Mouse (Mus musculus) activated CD4-positive, CD25-positive, alpha-beta regulatory T cell, adult 4 months (primary cell): ENCODE measurements at regions not wholly inside any gene's neighbourhood (a gene's known extent, or its start where the extent isn't known, plus 50 kb on each side); places are given as distances from the start of the nearest gene placed in this dataset.

Source experiments
- ATAC-seq: one replicate; pipeline ENCODE4 v1.8.0; 2017

- ATAC-seq: no peak
These were observed 330.1 kb downstream of the H2al1j start for GRCm38 (mm10) chrX:11657606-11658254.

DNA sequence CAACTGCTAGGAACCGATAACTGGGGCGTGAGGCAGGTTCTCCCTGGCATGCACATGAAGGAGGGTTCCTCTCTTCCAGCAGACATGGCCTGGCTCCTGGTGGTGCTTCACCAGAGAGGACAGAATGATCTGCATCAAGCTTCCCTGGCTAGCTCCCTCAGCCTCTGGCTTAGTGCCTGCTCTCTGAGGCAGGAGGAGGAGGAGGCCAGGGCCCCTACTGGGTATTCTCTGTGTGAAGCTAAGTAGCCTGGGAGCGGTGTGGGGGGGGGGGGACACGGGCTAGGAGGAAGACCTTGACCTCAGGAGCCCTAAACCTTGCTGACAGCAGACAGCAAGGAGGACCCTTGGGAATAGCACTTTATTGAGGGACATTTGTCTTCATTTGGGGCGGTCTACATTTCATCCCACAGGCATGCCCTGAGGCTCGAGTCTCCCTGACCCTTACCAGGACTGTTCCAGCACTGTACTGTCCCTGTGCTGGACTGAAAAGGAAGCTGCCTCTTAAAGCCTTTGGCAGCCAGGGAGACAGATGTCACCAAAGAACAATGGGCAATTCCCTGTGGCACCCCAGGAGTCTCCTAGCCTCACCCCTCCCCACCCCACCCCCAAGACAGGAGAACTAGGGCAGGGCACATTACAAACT, 335.7 kb downstream of the H2al1j start:
- no peak for ATAC-seq

DNA sequence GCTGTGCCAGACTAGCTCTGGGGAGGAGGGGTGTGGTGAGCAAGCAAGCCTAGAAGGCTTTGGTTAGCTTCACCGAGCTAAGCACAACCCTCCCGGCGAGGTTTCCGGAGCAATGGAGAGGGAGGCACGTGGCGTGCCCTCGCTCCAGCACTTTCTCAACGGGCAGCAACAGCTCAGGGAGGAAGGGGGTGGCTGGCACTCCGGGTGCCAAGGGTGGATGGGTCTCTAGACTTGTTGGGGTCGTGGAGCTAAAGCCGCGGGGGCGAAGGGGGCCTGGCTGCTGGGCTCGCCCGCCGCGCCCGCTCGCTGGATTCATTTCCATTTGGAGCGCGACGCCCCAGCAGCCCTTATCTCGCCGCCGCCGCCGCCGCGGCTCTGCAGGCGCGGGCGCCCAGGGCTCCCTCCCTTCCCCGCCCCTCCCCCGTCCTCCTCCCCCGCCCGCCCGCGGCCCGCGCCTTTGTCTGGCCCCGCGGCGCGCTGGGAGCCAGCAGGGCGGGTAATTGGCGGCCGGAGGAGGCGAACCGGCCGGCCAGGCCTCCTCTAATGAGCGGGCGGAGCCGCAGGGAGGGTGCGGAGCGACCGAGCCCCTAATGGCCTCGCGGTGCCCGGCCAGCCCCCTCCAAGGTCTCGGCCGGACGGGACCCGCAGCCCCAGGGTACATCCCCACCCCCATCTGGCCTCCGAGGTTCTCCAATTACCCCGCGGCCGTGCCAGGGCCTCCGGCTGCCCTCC, 336.9 kb downstream of the H2al1j start:
- ATAC-seq: peak; percentile 51

DNA sequence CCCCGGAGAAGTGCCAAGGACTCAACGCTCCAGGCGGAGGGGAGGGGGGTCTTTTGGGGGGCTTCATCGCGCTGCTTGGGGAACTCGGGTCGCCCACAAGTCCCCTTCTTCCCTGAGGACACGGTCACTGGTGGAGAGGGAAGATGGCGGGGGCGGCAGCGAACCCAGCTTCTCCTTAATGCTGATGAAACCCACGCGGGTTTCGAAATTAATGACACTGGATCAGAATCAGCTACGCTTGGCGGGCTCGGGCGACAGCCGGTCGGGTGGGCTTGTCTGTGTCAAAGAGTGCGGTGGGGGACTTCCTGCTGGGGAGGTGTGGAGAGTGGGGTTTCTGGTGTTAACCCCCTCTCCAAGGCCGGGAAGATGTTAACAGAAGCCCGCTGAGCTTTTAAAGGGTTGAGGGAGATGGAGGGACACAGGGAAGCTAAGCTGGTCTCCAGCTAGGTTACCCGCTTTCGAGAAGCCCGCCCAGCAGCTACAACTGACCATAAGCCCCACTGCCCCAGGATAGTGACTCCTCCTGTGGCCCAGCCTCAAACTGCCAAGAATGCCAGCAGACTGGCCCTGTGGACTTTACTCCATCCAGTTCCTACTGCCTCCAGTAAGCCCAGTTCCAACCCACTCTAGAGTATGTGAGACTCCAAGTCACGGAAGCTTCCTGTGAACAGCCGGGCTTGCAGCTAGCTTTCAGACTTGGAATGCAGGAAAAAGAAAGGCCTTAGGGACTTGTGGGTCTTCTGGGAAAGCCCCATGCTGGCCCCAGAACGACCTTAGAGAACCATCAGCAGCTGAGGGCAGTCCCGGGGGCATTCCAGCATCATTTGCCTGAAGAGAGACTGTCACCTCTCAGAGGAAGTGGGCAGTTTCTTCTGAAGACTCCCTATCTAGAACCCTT, 337.7 kb downstream of the H2al1j start:
- peak; percentile 22 for ATAC-seq

DNA sequence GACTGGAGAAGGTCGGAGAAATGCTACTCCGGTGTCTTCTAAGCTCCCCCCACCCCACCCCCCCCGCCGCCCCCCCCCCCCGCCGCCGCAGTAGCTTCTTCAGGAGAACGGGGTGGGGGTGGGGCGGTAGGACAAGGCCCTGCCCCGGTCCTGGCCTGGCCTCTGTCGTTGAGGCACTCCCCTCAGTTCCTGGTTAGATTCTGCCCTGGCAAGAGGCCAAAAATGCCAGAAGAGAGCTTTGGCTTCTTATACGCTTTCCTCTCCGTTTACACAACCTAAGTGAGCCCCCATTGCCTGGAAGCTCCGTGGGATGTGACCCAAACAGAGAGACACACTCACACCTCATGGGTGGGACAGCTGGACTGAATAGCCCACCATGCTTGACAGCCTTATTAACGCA, 338.9 kb downstream of the H2al1j start:
- ATAC-seq: no peak

GRCm38 (mm10) chrX:11671805-11672204, 344.2 kb downstream of the H2al1j start:
- no peak for ATAC-seq

DNA sequence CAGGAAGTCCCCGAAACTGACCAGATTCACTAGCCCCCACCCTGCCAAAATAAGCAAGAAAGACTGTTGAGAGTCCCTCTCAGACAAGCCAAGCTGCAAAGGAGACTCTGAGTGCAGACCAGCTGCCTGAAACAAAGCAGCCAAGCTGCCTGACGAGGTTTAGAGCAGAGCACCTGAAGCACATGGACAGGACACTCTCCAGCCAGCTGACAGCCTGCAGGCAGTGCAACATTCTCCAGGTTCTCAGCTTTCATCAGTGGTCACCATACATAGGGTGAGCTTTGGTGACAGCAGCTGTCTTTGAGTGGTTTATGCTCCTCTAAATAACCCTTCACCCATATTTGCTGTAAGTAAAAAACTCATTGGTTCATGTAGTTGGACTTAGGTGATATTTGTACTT, 350.5 kb downstream of the H2al1j start:
- no peak for ATAC-seq

DNA sequence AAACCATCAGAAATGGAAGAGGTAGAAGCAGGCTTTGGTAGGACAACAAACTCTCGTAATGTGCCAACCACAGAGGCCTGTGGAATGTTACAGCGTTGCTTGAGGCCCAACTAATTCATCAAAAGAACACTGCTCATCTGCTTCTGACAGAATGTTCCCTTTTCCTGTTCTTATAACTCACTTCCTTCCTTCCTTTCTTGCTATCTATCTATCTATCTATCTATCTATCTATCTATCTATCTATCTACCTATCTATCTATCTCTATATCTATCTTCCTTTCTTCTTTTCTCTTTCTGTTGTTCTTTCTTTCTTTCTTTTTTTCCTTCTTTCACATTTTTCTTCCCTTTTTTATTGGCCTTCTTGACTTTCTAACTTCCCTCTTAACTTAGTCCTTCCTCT, 353.7 kb downstream of the H2al1j start:
- ATAC-seq: no peak

DNA sequence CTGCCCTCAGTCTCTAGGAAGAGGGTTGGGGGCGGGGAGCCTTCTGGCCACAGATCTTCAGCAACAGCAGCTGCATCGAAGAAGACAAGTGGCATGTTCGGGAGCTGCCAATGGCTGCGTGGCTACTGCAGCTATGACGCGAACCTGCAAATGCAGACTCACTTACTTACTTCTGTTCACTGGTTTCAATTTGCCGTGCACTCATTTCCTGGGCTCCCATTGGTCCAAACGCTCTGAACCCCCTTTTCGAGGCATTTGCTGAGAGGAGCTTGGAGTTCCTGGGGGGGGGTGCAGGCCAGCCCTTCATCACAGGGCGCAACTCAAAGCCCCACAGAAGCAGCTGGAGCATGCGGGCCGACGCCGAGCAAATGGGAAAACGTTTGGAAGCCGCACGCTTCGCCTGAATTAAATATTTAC, 362.4 kb downstream of the H2al1j start:
- ATAC-seq: no peak

DNA sequence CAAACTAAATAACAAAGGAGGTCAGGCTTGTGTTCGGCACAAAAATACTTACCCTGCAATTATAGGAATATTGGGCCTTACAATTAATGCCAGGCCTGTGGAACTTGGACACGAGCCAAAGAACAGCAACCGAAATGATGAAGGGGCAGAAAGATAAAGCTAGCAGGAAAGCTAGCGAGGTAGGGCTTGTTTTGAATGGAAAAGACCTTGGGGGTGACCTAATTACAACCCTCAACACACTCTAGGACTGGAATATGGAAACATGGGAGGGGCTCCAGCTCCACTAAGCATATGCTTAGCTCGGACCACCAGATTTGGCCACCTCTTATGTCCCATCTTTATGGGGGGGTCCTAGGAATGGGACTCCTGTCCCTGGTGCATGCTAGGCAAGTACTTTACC, 362.8 kb downstream of the H2al1j start:
- ATAC-seq: no peak

GRCm38 (mm10) chrX:11691019-11691418, 363.4 kb downstream of the H2al1j start:
- no peak for ATAC-seq

GRCm38 (mm10) chrX:11696565-11696964, 368.9 kb downstream of the H2al1j start:
- ATAC-seq: no peak

- ATAC-seq: no peak
These were observed 373.5 kb downstream of the H2al1j start for GRCm38 (mm10) chrX:11701095-11701494.

GRCm38 (mm10) chrX:11705851-11706557, 378.4 kb downstream of the H2al1j start:
- ATAC-seq: no peak

DNA sequence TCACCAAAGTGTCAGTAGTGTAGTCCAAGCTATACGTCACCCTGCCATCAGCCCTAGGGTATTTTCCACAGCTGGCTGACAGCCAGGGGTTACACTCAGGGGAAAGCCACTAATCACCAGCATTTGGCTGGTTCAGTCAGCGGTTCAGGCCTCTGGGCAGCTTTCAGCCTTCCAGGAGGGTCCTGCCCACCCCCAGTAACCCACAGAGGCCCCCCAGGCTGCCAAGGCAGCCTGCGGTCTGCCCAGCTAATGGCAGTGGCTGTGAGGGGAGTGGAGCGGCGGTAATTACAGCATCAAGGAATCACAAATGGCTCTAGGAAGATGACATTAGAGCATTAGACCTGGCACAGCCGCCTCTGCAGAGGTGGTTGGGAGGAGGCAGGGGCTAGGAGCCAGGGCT, 379.7 kb downstream of the H2al1j start:
- no peak for ATAC-seq

DNA sequence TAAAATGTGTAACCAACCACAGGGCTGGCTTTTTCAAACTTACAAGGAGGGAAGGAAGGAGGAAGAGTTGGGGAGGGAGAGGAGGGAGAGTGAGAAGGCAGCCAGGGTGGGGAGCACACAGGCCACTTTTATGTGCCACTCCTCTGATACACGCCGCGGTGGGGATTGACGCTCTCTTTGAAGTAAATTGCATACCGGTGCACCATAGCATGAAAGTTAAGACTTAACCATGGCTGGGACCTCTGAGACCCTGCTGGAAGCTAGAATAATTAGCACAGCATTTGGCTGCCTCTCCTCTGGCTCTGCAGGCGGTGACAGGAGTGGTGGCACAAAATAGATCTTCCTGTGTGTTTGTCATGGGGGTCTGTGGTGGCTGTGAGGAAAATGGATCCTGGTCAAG, 380.7 kb downstream of the H2al1j start:
- ATAC-seq: no peak

DNA sequence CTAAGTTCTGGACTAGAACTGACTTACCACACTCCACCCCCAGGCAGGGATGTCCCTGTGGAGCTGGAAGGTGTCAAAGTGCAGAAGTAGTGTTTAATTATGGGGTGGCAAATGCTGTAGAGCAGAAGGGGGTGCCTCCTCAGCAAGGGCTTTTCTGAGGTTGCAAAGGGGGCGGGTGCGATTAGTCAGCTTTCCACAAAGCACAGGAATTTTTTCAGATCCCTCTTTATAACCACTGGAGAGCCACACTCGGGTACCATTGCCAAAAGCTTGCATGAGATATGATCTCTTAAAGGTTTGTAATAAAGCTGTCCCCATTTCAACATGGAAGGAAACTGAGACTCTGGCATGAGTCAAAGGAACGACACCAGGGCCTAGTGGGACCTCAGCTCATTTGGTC, 381.7 kb downstream of the H2al1j start:
- ATAC-seq: no peak

GRCm38 (mm10) chrX:11713423-11713822, 385.8 kb downstream of the H2al1j start:
- ATAC-seq: no peak

GRCm38 (mm10) chrX:11716773-11717172, 389.2 kb downstream of the H2al1j start:
- no peak for ATAC-seq

DNA sequence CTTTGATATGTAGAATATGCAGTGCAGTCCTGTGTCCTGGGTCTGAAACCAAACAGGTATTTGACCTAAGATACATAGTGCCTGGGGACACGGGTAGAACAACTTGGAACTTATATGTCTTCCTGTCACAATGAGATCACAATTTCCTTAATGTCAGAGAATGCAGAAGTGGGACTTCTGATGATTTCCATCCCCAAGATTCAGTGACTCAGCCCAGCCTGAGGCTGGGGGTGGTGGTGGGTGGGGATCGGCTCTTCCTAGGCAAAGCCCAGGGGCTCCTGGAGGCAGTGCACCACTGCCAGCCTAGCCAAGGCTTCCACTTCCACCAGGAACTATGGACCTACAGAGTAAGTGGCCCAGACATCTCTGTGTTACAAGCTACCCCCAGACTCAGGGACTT, 391.2 kb downstream of the H2al1j start:
- no peak for ATAC-seq

DNA sequence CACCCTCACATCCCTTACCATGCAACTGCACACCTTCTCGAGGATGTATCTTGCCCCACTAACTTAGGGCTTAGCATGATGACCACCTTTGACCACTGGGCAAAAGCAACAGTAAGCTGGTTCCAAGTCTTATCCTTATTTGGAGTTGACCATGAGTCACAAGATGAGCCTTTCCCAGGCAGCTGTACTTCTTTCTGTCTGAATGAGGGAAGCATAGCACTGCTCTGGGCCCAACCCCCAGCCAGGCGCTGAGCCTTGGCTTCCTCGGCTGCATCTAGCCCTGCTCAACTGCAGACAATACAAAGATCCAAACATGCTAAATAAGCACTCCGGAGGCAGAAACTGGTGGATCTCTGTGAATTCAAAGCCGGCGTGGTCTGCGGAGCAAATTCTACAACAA, 392.9 kb downstream of the H2al1j start:
- no peak for ATAC-seq

DNA sequence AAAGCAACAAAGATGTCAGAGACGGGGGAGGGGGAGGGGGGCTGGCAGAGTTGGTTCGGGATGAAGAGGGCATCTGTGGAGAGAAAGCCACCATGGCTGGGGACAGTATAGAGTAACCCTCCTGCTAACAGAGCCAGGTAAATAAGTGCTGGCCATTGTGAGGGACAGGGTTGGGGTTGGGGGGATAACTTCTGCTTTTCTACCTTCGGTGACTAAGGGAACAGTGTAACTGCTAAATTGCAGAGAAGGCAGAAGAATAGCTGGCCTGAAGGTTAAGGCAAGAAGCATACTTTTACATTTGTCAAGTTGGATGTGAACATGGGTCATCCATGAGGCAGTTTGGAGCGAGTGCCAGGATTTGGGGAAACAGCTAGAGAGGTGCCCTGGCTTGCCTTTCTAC, 395.1 kb downstream of the H2al1j start:
- no peak for ATAC-seq
